Mouse (Mus musculus) C2C12 (cell line): ENCODE data around the gene Fkbp7. TPM values are rescaled to one million over a fixed set of nuclear protein-coding genes. Genes with fewer than 3 reads are reported as not detected.

ENCODE experiments used
- H3K27me3 ChIP-seq: one replicate; pipeline ENCODE4 v1.6.1; 2011; ENCODE audit not compliant: control insufficient read depth, insufficient read depth, insufficient read length
- H3K36me3 ChIP-seq: one replicate; pipeline ENCODE4 v1.6.1; 2011; ENCODE audit not compliant: control insufficient read depth, insufficient read depth
- H3K4me3 ChIP-seq: one replicate; pipeline ENCODE4 v1.5.1; 2011; ENCODE audit warnings: mild to moderate bottlenecking, control low read depth; ENCODE audit not compliant: poor library complexity, insufficient read depth, severe bottlenecking
- H3K79me2 ChIP-seq: one replicate; pipeline ENCODE4 v1.6.1; 2011; ENCODE audit not compliant: control insufficient read depth, insufficient read depth
- H3K79me3 ChIP-seq: one replicate; pipeline ENCODE4 v1.6.1; 2011; ENCODE audit warnings: low read depth, control low read depth
- H3ac ChIP-seq: one replicate; pipeline ENCODE3; 2011; ENCODE audit warnings: low read depth; ENCODE audit not compliant: control insufficient read depth, insufficient read length
- CEBPB ChIP-seq: IDR thresholded peaks from one replicate; pipeline ENCODE4 v1.6.1; 2011; ENCODE audit warnings: low read depth, mild to moderate bottlenecking, control low read depth, moderate library complexity
- CTCF ChIP-seq: IDR thresholded peaks from one replicate; pipeline ENCODE4 v1.5.1; 2011; ENCODE audit not compliant: control insufficient read depth, insufficient read depth, insufficient read length
- FOSL1 ChIP-seq: IDR thresholded peaks from one replicate; pipeline ENCODE4 v1.8.0; 2011; ENCODE audit warnings: mild to moderate bottlenecking, low read length; ENCODE audit not compliant: poor library complexity, insufficient read depth, severe bottlenecking
- MAX ChIP-seq: IDR thresholded peaks from one replicate; pipeline ENCODE4 v1.6.1; 2011; ENCODE audit warnings: mild to moderate bottlenecking, control low read depth
- MYOD1 ChIP-seq: IDR thresholded peaks from one replicate; pipeline ENCODE4 v1.6.1; 2011; ENCODE audit warnings: low read depth; ENCODE audit not compliant: control insufficient read depth, insufficient read length
- MYOG ChIP-seq: IDR thresholded peaks from one replicate; pipeline ENCODE4 v1.6.1; 2011; ENCODE audit not compliant: control insufficient read depth, insufficient read length; ENCODE audit errors: extremely low read depth
- USF1 ChIP-seq: IDR thresholded peaks from one replicate; pipeline ENCODE4 v1.6.1; 2011; ENCODE audit warnings: low read depth, mild to moderate bottlenecking, control low read depth, moderate library complexity
- polyA plus RNA-seq: library from polyadenylated mRNA; unstranded; fragments of >200 nt; fragmentation: generic; extraction: Trizol; gene quantifications from one replicate; pipeline ENCODE4 v1.2.1, GENCODE M21; 2012; ENCODE audit warnings: missing spikeins

Gene Fkbp7
- polyA plus RNA-seq, 1 experiment = 36.5 TPM

- no peak overlapping the region for H3K4me3 ChIP-seq
- no peak overlapping the region for H3ac ChIP-seq
- peaks cover 96% of the 10 kb centered on the region for H3K36me3 ChIP-seq
- H3K27me3 ChIP-seq = no peaks in the 10 kb centered on the region
- peaks cover 1% of the 10 kb centered on the region for H3K79me3 ChIP-seq
- no peak for TF ChIP-seq CTCF
- TF ChIP-seq MYOD1 = peak; percentile 53
- no peak for TF ChIP-seq MYOG
- H3K79me2 ChIP-seq = peaks cover 25% of the 10 kb centered on the region
Measured at GRCm38 (mm10) chr2:76686986-76687385, 14.1 kb upstream of the Fkbp7 start.

- H3K36me3 ChIP-seq = peaks cover 93% of the 10 kb centered on the region
- H3K4me3 ChIP-seq = no peak overlapping the region
Measured at GRCm38 (mm10) chr2:76682301-76682700, 9.4 kb upstream of the Fkbp7 start.

GRCm38 (mm10) chr2:76676401-76677226 is 3.7 kb upstream of the Fkbp7 start:
- H3K27me3 ChIP-seq = no peaks in the 10 kb centered on the region
- TF ChIP-seq USF1 = no peak
- peak; percentile 80 for TF ChIP-seq MAX
- TF ChIP-seq CEBPB = peak; percentile 21
- peak overlapping the region; percentile 64 for H3ac ChIP-seq
- peaks cover 72% of the 10 kb centered on the region for H3K79me2 ChIP-seq
- peaks cover 38% of the 10 kb centered on the region for H3K36me3 ChIP-seq
- peak overlapping the region; percentile 68 for H3K4me3 ChIP-seq
- peaks cover 58% of the 10 kb centered on the region for H3K79me3 ChIP-seq

More at GRCm38 (mm10) chr2:76682301-76682700, 9.4 kb upstream of the Fkbp7 start:
- Histone ChIP-seq H3K79me3 (peaks cover 41% of the 10 kb centered on the region), H3ac (no peak overlapping the region), H3K27me3 (no peaks in the 10 kb centered on the region), H3K79me2 (peaks cover 59% of the 10 kb centered on the region)
- TF ChIP-seq FOSL1 (no peak), CEBPB (no peak), USF1 (no peak), MAX (no peak), MYOG (no peak), CTCF (no peak), MYOD1 (no peak)

GRCm38 (mm10) chr2:76675949-76676348 is 3.0 kb upstream of the Fkbp7 start:
- Histone ChIP-seq H3K27me3 (no peaks in the 10 kb centered on the region), H3K79me2 (peaks cover 66% of the 10 kb centered on the region), H3K4me3 (peak overlapping the region; percentile 68), H3ac (peak overlapping the region; percentile 64), H3K36me3 (peaks cover 32% of the 10 kb centered on the region), H3K79me3 (peaks cover 54% of the 10 kb centered on the region)
- TF ChIP-seq MYOD1 (no peak), CTCF (no peak), MAX (no peak), CEBPB (no peak), FOSL1 (no peak), USF1 (no peak), MYOG (no peak)

- Histone ChIP-seq H3ac (peak overlapping the region; percentile 85), H3K79me2 (peaks cover 61% of the 10 kb centered on the region), H3K4me3 (peak overlapping the region; percentile 68), H3K36me3 (peaks cover 27% of the 10 kb centered on the region), H3K27me3 (no peaks in the 10 kb centered on the region), H3K79me3 (peaks cover 49% of the 10 kb centered on the region)
- no peak for TF ChIP-seq CTCF
- TF ChIP-seq MYOG = no peak
- no peak for TF ChIP-seq MYOD1
- TF ChIP-seq USF1 = no peak
- TF ChIP-seq MAX = no peak
- no peak for TF ChIP-seq FOSL1
- no peak for TF ChIP-seq CEBPB
Measured at GRCm38 (mm10) chr2:76675451-76675850, 2.5 kb upstream of the Fkbp7 start.

GRCm38 (mm10) chr2:76674725-76675427 is 2.0 kb upstream of the Fkbp7 start, which contains the start of gene Plekha3:
Plekha3 (plus strand) TSS chr2:76675281.
- peaks cover 21% of the 10 kb centered on the region for H3K36me3 ChIP-seq
- H3K79me2 ChIP-seq = peaks cover 55% of the 10 kb centered on the region
- TF ChIP-seq MAX (peak; percentile 71), MYOD1 (no peak)
- no peaks in the 10 kb centered on the region for H3K27me3 ChIP-seq
- peak within 1 kb of the TSS; percentile 68 for H3K4me3 ChIP-seq
- H3ac ChIP-seq = peak within 1 kb of the TSS; percentile 85
- peaks cover 43% of the 10 kb centered on the region for H3K79me3 ChIP-seq
